Mouse (Mus musculus) gastrocnemius, postnatal 10 days (tissue): ENCODE measurements around the gene Zbtb4. TPM values are rescaled to one million over a fixed set of nuclear protein-coding genes. Genes with fewer than 3 reads are reported as not detected.
A peak's percentile ranks its signal among the peaks of the same experiment; 100 is the strongest.

ENCODE experiments used
- DNase-seq: peaks from one replicate; pipeline ENCODE4 v3.0.0; 2021; ENCODE audit warnings: mixed read lengths
- total RNA-seq, 2 experiments: library from RNA; stranded (reverse); gene quantifications; 2 replicates each; pipeline ENCODE4 v1.2.3; 2021

The Zbtb4 gene
- total RNA-seq, 2 experiments from 2014 or later = 21.0 to 29.3 TPM

DNA sequence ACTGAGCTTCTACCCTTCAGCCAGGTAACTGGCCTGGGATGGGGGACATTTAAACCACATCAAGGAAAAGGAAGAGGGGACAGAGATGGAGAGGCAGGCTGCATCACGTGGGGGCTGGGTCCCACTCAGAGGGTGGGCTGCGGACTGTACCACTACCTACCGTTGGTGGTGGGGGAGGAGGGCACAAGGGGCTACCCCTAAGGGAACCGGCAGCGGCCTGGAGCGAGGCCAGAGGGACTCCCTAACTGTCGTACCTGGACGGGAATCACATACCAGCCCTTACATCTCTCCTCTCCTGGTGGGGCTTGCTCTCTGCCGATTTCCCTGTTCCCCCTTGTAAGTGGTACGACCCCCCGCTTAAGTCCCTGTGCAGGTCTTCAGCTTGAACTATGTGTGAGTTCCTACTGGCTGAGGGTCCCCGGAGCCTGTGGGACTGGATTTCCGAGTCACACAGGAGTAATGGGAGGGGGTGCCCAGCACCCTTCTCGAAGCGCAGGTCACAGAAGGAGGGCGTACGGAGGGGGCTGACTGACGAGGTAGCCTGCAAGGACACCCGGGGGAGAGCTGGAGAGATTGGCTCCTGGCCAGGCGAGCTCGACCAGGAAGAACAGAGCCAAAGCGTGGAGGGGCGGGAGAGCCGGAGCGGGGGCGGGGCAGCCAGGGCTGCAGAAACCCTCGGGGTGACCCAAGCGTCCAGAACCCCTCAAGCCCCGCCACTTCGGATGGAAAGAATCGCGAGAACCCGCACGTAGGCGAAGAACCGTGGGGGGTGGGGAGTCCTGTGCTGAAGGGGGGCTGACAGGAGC, 34.9 kb downstream of the Zbtb4 start:
- DNase-seq = peak; percentile 79

- peak; percentile 33 for DNase-seq
Measured at GRCm38 (mm10) chr11:69801379-69801977, 35.8 kb downstream of the Zbtb4 start, which contains the start of gene Fgf11. Fgf11 (minus strand) TSS chr11:69801857.

DNA sequence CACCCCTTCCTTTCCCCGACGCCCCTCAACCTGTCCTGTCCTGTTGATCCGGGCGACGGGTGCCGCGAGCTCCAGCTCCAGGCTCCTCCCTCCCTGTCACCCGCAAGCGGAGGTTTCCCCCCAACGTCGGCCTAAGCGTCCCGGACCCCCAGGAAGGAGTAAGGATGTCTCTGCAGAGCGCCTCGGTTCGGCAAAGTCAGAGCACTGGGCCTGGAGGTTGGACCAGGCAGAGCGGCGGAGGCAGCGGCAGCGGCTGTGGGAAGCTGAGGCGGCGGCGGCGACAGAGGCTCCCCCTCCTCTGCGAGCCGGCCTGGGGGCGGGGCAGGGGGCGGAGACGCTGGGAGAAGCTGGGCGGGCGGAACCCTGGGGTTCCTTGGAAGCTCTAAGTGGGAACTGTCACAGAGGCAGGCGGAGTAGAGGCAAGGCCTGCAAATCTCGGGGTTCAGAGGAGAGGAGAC, 37.0 kb downstream of the Zbtb4 start:
- DNase-seq = peak; percentile 88

- no peak for DNase-seq
Measured at GRCm38 (mm10) chr11:69803328-69803727, 37.6 kb downstream of the Zbtb4 start.

DNA sequence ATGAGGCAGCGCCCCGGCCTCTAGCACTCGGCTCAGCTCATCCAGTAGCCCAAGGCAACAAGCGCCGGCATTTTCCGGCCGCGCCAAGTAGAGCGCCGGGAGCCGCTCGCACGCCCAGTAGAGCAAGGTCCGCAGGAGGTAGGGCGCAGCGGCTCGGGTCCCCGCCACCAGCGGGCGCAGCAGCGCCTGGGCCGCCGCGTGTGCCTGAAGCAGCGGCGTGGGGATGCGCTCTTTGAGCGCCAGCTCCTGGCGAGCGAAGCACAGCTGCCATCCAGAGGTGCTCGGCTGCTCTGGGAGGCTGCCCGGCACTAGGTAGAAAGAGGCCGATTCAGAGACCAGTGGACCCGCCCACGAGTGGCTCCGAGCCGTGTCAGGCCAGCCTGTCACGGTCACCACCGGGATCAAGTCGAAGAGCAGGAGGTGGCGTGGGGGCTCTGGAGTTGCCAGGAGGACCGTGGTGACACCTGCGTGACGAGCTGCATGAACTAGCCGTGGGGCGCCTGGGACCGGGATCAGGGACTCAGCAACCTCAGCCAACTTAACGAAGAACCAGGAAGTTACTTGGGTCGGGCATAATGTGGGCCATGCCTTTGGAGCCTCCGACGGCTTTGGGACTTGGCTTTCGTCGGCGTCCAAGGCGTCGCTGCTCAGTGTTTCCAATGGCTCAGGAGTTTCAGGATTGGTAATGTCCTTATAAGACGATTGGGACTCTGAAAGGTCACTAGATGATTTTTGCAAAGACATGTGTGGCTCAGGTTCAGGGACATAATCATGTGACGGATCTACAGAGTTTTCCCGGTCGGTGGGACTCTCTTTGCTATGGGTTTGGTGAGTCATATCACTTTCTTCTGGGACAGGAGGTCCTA, 38.3 kb downstream of the Zbtb4 start:
- DNase-seq = peak; percentile 76

GRCm38 (mm10) chr11:69804652-69804940, 38.9 kb downstream of the Zbtb4 start:
- DNase-seq = peak; percentile 45

DNA sequence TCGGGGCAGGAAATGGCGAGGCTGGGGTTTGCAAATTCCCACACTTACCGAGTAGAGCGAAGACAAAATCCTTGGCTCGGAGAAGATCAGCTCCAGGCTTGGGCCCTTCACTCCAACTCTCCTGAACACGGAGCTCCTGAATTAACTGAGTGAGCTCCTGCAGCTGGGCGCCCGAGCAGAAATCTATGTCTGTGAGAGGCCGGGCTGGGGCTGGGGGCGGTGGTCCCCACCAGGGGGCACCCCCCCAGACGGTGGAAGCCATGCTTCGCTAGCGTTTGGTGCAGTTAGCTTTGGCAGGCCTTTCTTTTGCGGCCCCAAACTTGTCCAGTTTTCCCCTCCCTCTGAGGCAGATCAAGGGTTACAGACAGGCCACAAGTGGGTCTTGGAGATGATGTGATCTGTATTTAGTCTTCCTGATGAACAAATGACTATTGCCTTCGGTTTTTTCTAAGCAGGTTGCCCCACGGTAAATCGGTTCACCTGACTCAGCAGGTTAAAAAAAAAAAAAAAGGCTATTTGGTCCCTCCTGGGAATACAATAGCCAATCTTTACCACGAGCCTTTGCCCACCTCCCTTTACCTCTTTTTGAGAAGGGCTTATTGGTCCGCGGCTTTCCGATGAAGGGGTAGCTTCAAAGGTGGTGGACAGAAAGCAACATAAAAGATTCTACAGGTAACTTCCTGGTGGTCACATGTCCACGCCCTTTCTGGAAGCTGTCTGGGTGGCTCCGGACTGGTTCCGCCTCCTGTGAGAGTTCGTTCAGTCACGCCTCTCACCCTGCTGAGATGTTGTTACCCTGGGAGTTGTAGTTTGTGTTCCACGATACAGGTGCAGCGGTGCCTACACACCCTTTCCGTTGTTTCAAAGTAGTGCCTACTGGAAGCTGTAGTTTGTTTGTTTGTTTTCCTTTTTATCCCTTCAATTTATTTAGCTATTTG, 39.5 kb downstream of the Zbtb4 start, which contains the start of gene Tmem102:
Gene Tmem102 (minus strand): TSS at position 653 of the 938 bp plus-strand sequence.
- DNase-seq = no peak

DNA sequence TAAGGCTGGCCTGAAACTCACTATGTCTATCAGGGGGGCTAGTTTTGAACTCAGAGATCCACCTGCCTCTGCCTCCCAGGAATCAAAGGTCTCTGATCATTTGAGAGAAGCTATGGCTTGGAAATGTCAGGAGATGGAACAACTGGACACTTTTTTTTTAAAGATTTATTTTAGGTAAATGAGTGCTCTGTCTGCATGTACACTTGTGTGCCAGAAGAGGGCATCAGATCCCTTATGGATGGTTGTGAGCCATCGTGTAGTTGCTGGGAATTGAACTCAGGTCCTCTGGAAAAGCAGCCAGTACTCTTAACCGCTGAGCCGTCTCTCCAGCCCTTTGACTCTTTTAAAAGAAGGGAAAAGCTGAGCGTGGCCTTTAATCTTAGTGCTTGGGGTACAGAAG, 40.7 kb downstream of the Zbtb4 start:
- DNase-seq = no peak

GRCm38 (mm10) chr11:69807641-69808040, 41.9 kb downstream of the Zbtb4 start:
- no peak for DNase-seq

GRCm38 (mm10) chr11:69810280-69810679, 44.6 kb downstream of the Zbtb4 start:
- no peak for DNase-seq

DNA sequence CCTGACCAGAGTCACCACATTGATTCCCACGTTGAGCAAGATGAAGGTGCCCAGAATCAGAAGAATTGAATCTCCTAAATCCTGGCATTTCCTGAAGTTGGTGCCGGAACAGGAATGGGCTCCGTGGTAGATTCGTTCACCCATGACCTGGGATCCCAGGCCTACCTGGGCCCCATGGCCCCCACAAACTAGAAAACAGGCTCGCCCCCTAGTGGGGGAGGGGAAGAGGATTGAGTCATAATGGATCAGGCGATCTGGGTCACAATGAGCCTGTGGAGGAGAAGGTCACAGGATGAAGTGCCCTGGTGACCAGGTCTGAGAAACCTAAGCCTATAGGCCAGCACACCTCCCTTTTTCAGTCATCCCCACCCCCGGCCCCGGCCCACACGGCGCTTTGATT, 49.4 kb downstream of the Zbtb4 start, which contains the start of gene Gm39566:
Gene Gm39566 (minus strand): TSS at position 144 of the 400 bp plus-strand sequence.
- no peak for DNase-seq

DNA sequence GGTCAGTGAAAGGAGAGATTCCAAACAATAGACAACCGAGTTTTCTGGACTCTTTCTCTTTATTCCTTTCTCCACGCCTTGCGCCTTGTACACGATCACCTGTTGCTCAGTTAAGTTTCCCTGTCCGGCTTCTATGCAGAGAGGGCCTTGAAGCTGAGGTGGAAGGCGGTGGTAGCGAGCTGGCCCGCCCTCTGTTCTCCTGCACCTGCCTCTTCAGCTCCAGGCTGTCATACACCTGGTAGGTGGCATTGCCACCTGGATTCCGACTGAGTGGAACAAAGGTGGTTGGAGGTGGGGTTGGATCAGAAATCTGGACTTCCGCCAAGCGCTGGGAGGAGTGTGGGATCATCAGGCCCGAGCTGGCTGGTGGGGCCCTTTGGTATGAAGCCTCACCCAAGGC, 50.8 kb downstream of the Zbtb4 start:
- DNase-seq = no peak

GRCm38 (mm10) chr11:69818365-69818764, 52.7 kb downstream of the Zbtb4 start, which contains the start of gene Spem2:
Spem2 (minus strand) TSS chr11:69818465.
- DNase-seq = no peak

DNA sequence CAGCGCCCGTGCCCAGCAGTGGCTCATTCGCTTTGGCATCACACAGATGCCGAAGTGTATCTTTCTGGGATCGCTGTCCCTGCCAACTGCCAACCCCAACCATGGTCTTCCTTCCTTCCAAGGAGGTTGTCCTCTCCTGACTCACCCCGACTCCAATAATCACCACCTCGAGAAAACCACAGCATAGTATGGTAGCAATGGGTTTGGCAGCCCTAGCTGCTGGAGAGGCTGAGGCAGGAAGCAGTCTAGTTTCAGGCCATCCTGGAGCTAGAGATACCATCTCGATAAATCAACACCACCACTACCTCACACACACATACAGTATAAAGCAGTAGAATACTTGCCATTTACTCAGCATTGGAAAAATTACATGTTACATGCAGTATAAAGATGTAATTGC, 53.2 kb downstream of the Zbtb4 start:
- DNase-seq = no peak

- no peak for DNase-seq
Measured at GRCm38 (mm10) chr11:69822080-69822479, 56.4 kb downstream of the Zbtb4 start, which contains the start of gene Spem1. Spem1 (minus strand) TSS chr11:69822180.

GRCm38 (mm10) chr11:69823456-69823855, 57.7 kb downstream of the Zbtb4 start:
- no peak for DNase-seq

DNA sequence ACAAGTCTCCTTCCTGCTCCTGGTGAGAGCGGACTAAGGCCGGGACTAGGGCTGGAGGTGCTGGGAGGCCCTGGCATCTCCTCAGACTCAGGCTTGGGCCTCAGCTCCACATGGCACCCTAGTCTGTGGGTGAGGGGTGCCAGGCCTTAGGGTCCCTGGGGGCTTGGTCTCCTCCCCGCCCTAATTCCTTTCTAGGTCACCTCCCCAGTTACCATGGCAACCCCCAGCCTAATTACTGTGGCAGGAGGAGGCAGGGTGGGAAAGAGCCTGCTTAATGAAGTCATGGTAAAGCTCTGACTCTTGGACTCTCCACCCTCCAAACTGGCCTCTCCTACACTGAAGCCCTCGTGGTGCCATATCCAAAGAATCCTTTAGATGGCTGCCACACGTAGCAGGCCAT, 63.1 kb downstream of the Zbtb4 start:
- DNase-seq = no peak

- DNase-seq = no peak
Measured at GRCm38 (mm10) chr11:69833554-69833953, 67.8 kb downstream of the Zbtb4 start.
